Mouse (Mus musculus) CH12.LX (cell line): Measurements from ENCODE around the gene Urad.

ENCODE experiments used
- BHLHE40 ChIP-seq: IDR thresholded peaks from 2 replicates; pipeline ENCODE4 v1.6.1; 2011; ENCODE audit warnings: mild to moderate bottlenecking, low read depth, low read length, improper control_type of control experiment
- CTCF ChIP-seq, 2 experiments: IDR thresholded peaks in 1 of 2; conservative IDR thresholded peaks in 1 of 2; 2 replicates each; pipeline ENCODE4 v1.5.1; 2011 to 2012; ENCODE audit warnings: low read depth in 2 of 2, low read length in 2 of 2, improper control_type of control experiment in 1 of 2, inconsistent platforms in 1 of 2, mild to moderate bottlenecking in 1 of 2, moderate library complexity in 1 of 2
- ELF1 ChIP-seq: IDR thresholded peaks from 2 replicates; pipeline ENCODE4 v1.6.1; 2014; ENCODE audit warnings: low read depth, mild to moderate bottlenecking, inconsistent platforms, low read length, improper control_type of control experiment
- JUND ChIP-seq: conservative IDR thresholded peaks from 2 replicates; pipeline ENCODE4 v1.6.1; 2011; ENCODE audit warnings: low read depth, low read length, improper control_type of control experiment
- MAZ ChIP-seq: IDR thresholded peaks from 2 replicates; pipeline ENCODE4 v1.6.1; 2012; ENCODE audit warnings: low read depth, mild to moderate bottlenecking, inconsistent platforms, low read length, improper control_type of control experiment, moderate library complexity
- MYC ChIP-seq: IDR thresholded peaks from 2 replicates; pipeline ENCODE4 v1.6.1; 2011; ENCODE audit warnings: low read depth, mild to moderate bottlenecking, improper control_type of control experiment, low read length
- POLR2A ChIP-seq: IDR thresholded peaks from 2 replicates; pipeline ENCODE4 v1.6.1; 2011; ENCODE audit warnings: low read depth, mild to moderate bottlenecking, improper control_type of control experiment, low read length
- RAD21 ChIP-seq: IDR thresholded peaks from 2 replicates; pipeline ENCODE4 v1.6.1; 2011; ENCODE audit warnings: low read depth, mild to moderate bottlenecking, low read length, improper control_type of control experiment, moderate library complexity

DNA sequence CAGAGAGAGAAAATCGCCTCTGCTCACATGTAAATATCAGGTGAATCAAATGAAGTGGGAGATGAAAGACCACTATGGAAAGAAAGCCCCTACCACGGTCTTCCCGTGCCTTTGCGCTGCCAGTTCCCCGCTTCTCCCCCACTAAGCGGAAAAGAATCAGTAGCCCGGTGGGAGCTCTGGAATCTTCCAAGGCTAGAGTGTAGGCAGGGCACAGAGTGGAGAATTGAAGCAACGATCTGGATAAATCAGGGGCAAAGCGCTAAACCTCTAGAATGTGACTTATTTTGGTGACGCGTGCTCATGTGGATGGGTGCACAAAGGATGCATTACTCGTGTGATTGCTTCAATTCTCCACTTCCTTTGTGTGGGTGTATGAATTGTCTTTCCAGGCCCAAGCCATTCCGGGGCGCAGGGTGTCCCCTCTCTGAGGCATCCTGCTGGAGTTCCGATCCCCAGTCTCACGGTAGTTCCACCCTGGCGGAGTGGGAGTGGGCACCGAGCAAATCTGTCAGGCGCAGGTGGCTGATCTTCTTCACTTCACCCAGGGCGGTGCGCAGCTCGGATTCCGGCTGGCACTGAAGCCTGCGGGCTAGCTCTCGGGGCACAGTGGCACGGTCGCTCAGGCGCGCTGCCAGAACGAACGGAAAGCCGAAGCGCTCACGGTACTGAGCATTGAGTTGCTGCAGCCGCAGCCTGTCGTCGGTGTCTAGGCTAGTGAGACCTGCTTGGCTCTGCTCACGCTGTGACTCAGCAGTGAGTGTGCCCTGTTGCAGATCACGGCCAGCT is 7.4 kb downstream of the Urad start:
- no peak for TF ChIP-seq JUND
- TF ChIP-seq BHLHE40, result no peak
- TF ChIP-seq MAZ, result no peak
- TF ChIP-seq CTCF (conservative IDR thresholded peaks at IDR 0.05 in 1 of 2, IDR thresholded peaks at IDR 0.05 in 1 of 2; ENCODE audit: low read depth in 2 of 2, low read length in 2 of 2), result no peak
- no peak for TF ChIP-seq POLR2A
- no peak for TF ChIP-seq RAD21
- no peak for TF ChIP-seq MYC
- no peak for TF ChIP-seq ELF1
